Mouse (Mus musculus) intestine, embryonic 15.5 days (tissue): ENCODE data around the gene Adam19. TPM values are rescaled to one million over a fixed set of nuclear protein-coding genes. Genes with fewer than 3 reads are reported as not detected.
A peak's percentile ranks its signal among the peaks of the same experiment; 100 is the strongest.

ENCODE experiments used
- ATAC-seq: fragments of 200-750 bp; cut with Nextera tagmentation; 2 replicates; pipeline ENCODE4 v1.8.0; 2017; ENCODE audit warnings: moderate TSS enrichment, moderate library complexity
- H3K27ac ChIP-seq: fragments of 300-500 bp; sonication (generic); 2 replicates; pipeline ENCODE4 v1.5.1; 2015; ENCODE audit warnings: mild to moderate bottlenecking, inconsistent platforms
- H3K27me3 ChIP-seq: fragments of 300-500 bp; sonication (generic); replicated peaks from 2 replicates; pipeline ENCODE4 v1.6.1; 2015; ENCODE audit warnings: inconsistent platforms
- H3K36me3 ChIP-seq: fragments of 300-500 bp; sonication (generic); 2 replicates; pipeline ENCODE4 v1.6.1; 2015; ENCODE audit warnings: inconsistent platforms
- H3K4me1 ChIP-seq: fragments of 300-500 bp; sonication (generic); replicated peaks from 2 replicates; pipeline ENCODE4 v1.6.1; 2015; ENCODE audit warnings: inconsistent platforms
- H3K4me2 ChIP-seq: fragments of 300-500 bp; sonication (generic); replicated peaks from 2 replicates; pipeline ENCODE4 v1.6.1; 2015; ENCODE audit warnings: mild to moderate bottlenecking, inconsistent platforms
- H3K4me3 ChIP-seq: fragments of 300-500 bp; sonication (generic); replicated peaks from 2 replicates; pipeline ENCODE4 v1.5.1; 2015; ENCODE audit warnings: inconsistent platforms
- H3K9ac ChIP-seq: fragments of 300-500 bp; sonication (generic); 2 replicates; pipeline ENCODE4 v1.6.1; 2015; ENCODE audit warnings: inconsistent platforms
- H3K9me3 ChIP-seq: fragments of 300-500 bp; sonication (generic); 2 replicates; pipeline ENCODE4 v1.6.1; 2016; ENCODE audit warnings: inconsistent platforms
- WGBS: fragments of 180-500 bp; shearing (Covaris S2); methylation state at CpG from one replicate; pipeline ENCODE4 v1.1.7; 2015; 5-methylcytosine and 5-hydroxymethylcytosine counted together
- polyA plus RNA-seq: library from polyadenylated mRNA; unstranded; fragments of >200 nt; fragmentation: Nextera tagmentation; extraction: Ambion mirVana; gene quantifications from 2 replicates; pipeline ENCODE4 v1.2.1, GENCODE M21; 2015

The Adam19 gene
- polyA plus RNA-seq, 1 experiment from 2014 or later, result 16.6 TPM

GRCm38 (mm10) chr11:46131022-46131986 is 75.5 kb downstream of the Adam19 start:
- Histone ChIP-seq H3K36me3 (peaks cover 9% of the 10 kb centered on the region; the same call in 1 of the 2 replicates), H3K4me1 (no peaks in the 10 kb centered on the region), H3K9ac (no peak overlapping the region), H3K4me2 (no peak overlapping the region), H3K4me3 (no peak overlapping the region), H3K9me3 (no peaks in the 10 kb centered on the region), H3K27me3 (no peaks in the 10 kb centered on the region), H3K27ac (no peak overlapping the region)
- ATAC-seq, result no peak
- whole genome bisulfite sequencing, result 92% methylated on average over 17 of the region's 17 CpGs

- Histone ChIP-seq H3K27me3 (no peaks in the 10 kb centered on the region), H3K36me3 (peaks cover 6% of the 10 kb centered on the region), H3K27ac (no peak overlapping the region), H3K9me3 (no peaks in the 10 kb centered on the region), H3K9ac (no peak overlapping the region), H3K4me3 (no peak overlapping the region), H3K4me2 (no peak overlapping the region), H3K4me1 (no peaks in the 10 kb centered on the region)
- no peak for ATAC-seq
- WGBS, result 95% methylated on average over 2 of the region's 2 CpGs
Observed at GRCm38 (mm10) chr11:46134899-46135298, 79.1 kb downstream of the Adam19 start.

GRCm38 (mm10) chr11:46143342-46143741 is 87.5 kb downstream of the Adam19 start:
- H3K4me1 ChIP-seq, result no peaks in the 10 kb centered on the region
- no peaks in the 10 kb centered on the region for H3K9me3 ChIP-seq
- no peak overlapping the region for H3K27ac ChIP-seq
- H3K4me3 ChIP-seq, result no peak overlapping the region
- H3K4me2 ChIP-seq, result no peak overlapping the region
- ATAC-seq, result no peak
- H3K36me3 ChIP-seq, result peaks cover 17% of the 10 kb centered on the region
- 75% methylated on average over 6 of the region's 6 CpGs for WGBS
- H3K9ac ChIP-seq, result no peak overlapping the region
- H3K27me3 ChIP-seq, result no peaks in the 10 kb centered on the region

- Histone ChIP-seq H3K4me2 (no peak overlapping the region), H3K9ac (no peak overlapping the region), H3K27ac (no peak overlapping the region), H3K9me3 (no peaks in the 10 kb centered on the region), H3K4me1 (no peaks in the 10 kb centered on the region), H3K4me3 (no peak overlapping the region), H3K36me3 (peaks cover 11% of the 10 kb centered on the region), H3K27me3 (no peaks in the 10 kb centered on the region)
- ATAC-seq, result no peak
- 87% methylated on average over 11 of the region's 11 CpGs for WGBS
Observed at GRCm38 (mm10) chr11:46145163-46145875, 89.5 kb downstream of the Adam19 start.

GRCm38 (mm10) chr11:46146619-46147018 is 90.8 kb downstream of the Adam19 start:
- ATAC-seq, result no peak
- 94% methylated on average over 5 of the region's 5 CpGs for WGBS
- Histone ChIP-seq H3K27ac (0 out of 2 replicates have a peak overlapping the region, but pooled peaks have one; percentile 7), H3K4me1 (no peaks in the 10 kb centered on the region), H3K9ac (no peak overlapping the region), H3K4me2 (no peak overlapping the region), H3K36me3 (peaks cover 4% of the 10 kb centered on the region; the same call in 1 of the 2 replicates), H3K4me3 (no peak overlapping the region), H3K9me3 (no peaks in the 10 kb centered on the region), H3K27me3 (no peaks in the 10 kb centered on the region)

GRCm38 (mm10) chr11:46156945-46157344 is 101.2 kb downstream of the Adam19 start:
- Histone ChIP-seq H3K9me3 (no peaks in the 10 kb centered on the region), H3K27me3 (no peaks in the 10 kb centered on the region), H3K4me2 (no peak overlapping the region), H3K4me3 (no peak overlapping the region), H3K36me3 (no peaks in the 10 kb centered on the region), H3K9ac (no peak overlapping the region), H3K27ac (no peak overlapping the region), H3K4me1 (no peaks in the 10 kb centered on the region)
- 84% methylated on average over 8 of the region's 8 CpGs for WGBS
- no peak for ATAC-seq

GRCm38 (mm10) chr11:46157462-46157861 is 101.7 kb downstream of the Adam19 start:
- no peaks in the 10 kb centered on the region for H3K9me3 ChIP-seq
- H3K36me3 ChIP-seq, result no peaks in the 10 kb centered on the region
- H3K4me3 ChIP-seq, result no peak overlapping the region
- no peak overlapping the region for H3K4me2 ChIP-seq
- H3K4me1 ChIP-seq, result no peaks in the 10 kb centered on the region
- no peak overlapping the region for H3K27ac ChIP-seq
- no peaks in the 10 kb centered on the region for H3K27me3 ChIP-seq
- no peak overlapping the region for H3K9ac ChIP-seq
- no peak for ATAC-seq

- ATAC-seq, result peak; percentile 85
- no peak within 1 kb of the TSS for H3K27ac ChIP-seq
- peak within 1 kb of the TSS; percentile 96 for H3K4me2 ChIP-seq
- 2% methylated on average over 38 of the region's 40 CpGs for WGBS
- peak within 1 kb of the TSS; percentile 53 for H3K4me3 ChIP-seq
- no peaks in the 10 kb centered on the region for H3K36me3 ChIP-seq
- H3K9me3 ChIP-seq, result no peaks in the 10 kb centered on the region
- H3K9ac ChIP-seq, result peak within 1 kb of the TSS; percentile 58
- 0 out of 2 replicates have a peak, but pooled peaks cover 5% of the 10 kb centered on the region for H3K27me3 ChIP-seq
- no peaks in the 10 kb centered on the region for H3K4me1 ChIP-seq
Observed at GRCm38 (mm10) chr11:46165866-46166585, 110.2 kb downstream of the Adam19 start, which contains the start of gene Nipal4. Nipal4 (minus strand) TSS chr11:46166508.

- Histone ChIP-seq H3K4me2 (no peak overlapping the region), H3K27ac (no peak overlapping the region), H3K36me3 (no peaks in the 10 kb centered on the region), H3K9ac (no peak overlapping the region), H3K9me3 (no peaks in the 10 kb centered on the region), H3K4me3 (no peak overlapping the region), H3K27me3 (0 out of 2 replicates have a peak, but pooled peaks cover 5% of the 10 kb centered on the region), H3K4me1 (no peaks in the 10 kb centered on the region)
- WGBS, result 92% methylated on average over 7 of the region's 7 CpGs
- no peak for ATAC-seq
Observed at GRCm38 (mm10) chr11:46168506-46168905, 112.7 kb downstream of the Adam19 start.

GRCm38 (mm10) chr11:46169908-46170307 is 114.1 kb downstream of the Adam19 start:
- ATAC-seq, result no peak
- Histone ChIP-seq H3K9ac (no peak overlapping the region), H3K27ac (no peak overlapping the region), H3K4me1 (no peaks in the 10 kb centered on the region), H3K9me3 (no peaks in the 10 kb centered on the region), H3K4me3 (no peak overlapping the region), H3K36me3 (no peaks in the 10 kb centered on the region), H3K4me2 (no peak overlapping the region), H3K27me3 (0 out of 2 replicates have a peak, but pooled peaks cover 5% of the 10 kb centered on the region)
- WGBS, result 54% methylated on average over 3 of the region's 3 CpGs

GRCm38 (mm10) chr11:46172128-46172527 is 116.3 kb downstream of the Adam19 start:
- Histone ChIP-seq H3K27ac (no peak overlapping the region), H3K36me3 (no peaks in the 10 kb centered on the region), H3K27me3 (no peaks in the 10 kb centered on the region), H3K9ac (no peak overlapping the region), H3K4me3 (no peak overlapping the region), H3K4me2 (no peak overlapping the region), H3K4me1 (no peaks in the 10 kb centered on the region), H3K9me3 (no peaks in the 10 kb centered on the region)
- 92% methylated on average over 9 of the region's 9 CpGs for WGBS
- ATAC-seq, result no peak

- H3K4me1 ChIP-seq, result no peaks in the 10 kb centered on the region
- H3K36me3 ChIP-seq, result no peaks in the 10 kb centered on the region
- H3K9me3 ChIP-seq, result no peaks in the 10 kb centered on the region
- H3K4me3 ChIP-seq, result no peak overlapping the region
- ATAC-seq, result no peak
- no peak overlapping the region for H3K4me2 ChIP-seq
- no peak overlapping the region for H3K27ac ChIP-seq
- no peak overlapping the region for H3K9ac ChIP-seq
- 79% methylated on average over 6 of the region's 6 CpGs for WGBS
- no peaks in the 10 kb centered on the region for H3K27me3 ChIP-seq
Observed at GRCm38 (mm10) chr11:46176155-46176554, 120.4 kb downstream of the Adam19 start.
